Mouse (Mus musculus) lung, adult 2 months (tissue): ENCODE data around the gene Ric1.

Experiments
- CTCF ChIP-seq: fragments of 200-500 bp; IDR thresholded peaks from 2 replicates; pipeline ENCODE4 v1.5.1; 2011; ENCODE audit warnings: mild to moderate bottlenecking, low read length, control low read depth; ENCODE audit not compliant: insufficient read depth
- POLR2A ChIP-seq: fragments of 200-500 bp; IDR thresholded peaks from 2 replicates; pipeline ENCODE4 v1.6.1; 2011; ENCODE audit warnings: low read depth, mild to moderate bottlenecking, control low read depth, low read length, borderline replicate concordance; ENCODE audit errors: extremely low read depth

GRCm38 (mm10) chr19:29643194-29643922 lies 121.3 kb downstream of the Ric1 start:
- TF ChIP-seq CTCF (no peak), POLR2A (no peak)
